Mouse (Mus musculus): ENCODE data around the gene Ddx6.

The Ddx6 gene

DNA sequence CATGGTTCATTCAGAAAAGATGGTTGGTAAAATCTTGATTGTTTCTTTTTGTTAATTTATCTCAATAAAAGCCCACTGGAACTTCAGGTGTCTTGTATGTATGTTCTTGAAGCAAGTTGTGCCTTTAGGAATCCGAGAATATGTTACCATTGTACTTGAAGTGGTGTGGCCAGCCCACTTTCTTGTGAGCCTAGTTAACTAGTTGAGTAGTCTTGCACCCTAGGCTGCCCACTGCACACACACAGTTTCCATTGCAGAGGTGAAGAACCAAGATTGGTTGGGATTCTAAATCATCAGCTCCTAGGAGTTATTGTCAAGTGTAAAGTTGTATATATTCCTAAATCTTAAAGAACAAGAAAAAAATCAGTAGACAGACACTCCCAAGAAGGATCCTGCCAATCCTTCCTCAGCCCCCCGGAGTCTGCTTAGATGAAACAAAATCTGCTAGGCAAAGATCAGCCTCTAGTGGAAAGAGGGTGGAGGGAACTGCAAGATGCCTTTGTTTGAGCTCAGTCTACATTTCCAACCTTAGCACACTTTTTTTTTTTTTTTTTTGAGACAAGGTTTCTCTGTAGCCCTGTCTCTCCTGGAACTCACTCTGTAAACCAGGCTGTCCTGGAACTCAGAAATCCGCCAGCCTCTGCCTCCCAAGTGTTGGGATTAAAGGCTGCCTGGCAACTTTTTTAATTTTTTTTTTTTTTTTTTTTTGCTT, 36.1 kb downstream of the Ddx6 start:
- in situ Hi-C loops (cut with MboI, MseI) = no loop called here

DNA sequence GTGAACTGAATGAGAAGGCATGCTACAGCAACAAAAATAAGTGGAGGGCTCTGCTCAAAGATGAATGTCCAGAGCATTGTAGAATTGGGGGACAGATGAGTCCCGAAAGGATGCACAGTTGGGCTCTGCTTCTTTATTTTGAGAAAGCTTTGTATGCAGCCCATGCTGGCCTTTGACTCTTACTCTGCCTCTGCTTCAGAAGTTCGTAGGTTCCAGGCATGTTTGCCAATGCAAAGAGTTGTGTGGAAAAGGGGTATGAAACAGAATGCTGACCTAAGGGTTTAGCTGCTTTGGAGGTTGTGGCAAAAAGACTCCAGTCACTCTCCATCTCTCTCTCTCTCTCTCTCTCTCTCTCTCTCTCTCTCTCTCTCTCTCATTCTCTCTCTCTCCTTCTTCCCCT, 36.9 kb downstream of the Ddx6 start:
- in situ Hi-C loops (cut with MboI, MseI) = no loop called here

DNA sequence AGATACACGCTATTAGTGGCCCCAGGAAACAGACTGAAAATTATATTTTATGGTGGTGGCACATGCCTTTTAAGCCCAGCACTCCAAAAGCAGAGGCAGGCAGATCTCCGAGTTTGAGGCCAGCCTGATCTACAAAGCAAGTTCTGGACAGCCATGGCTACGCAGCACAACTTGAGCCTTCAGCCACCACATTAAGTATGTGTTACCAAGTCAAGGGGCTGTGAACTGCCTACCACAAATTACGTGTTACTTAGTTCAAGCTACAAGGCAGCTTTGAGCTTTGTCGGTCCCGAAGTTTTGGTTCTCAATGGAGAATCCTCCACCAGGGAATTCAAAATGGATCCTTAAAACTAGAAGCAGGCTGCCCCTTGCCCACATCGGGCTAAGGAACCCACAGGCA, 38.4 kb downstream of the Ddx6 start:
- in situ Hi-C loops (cut with MboI, MseI) = no loop called here

DNA sequence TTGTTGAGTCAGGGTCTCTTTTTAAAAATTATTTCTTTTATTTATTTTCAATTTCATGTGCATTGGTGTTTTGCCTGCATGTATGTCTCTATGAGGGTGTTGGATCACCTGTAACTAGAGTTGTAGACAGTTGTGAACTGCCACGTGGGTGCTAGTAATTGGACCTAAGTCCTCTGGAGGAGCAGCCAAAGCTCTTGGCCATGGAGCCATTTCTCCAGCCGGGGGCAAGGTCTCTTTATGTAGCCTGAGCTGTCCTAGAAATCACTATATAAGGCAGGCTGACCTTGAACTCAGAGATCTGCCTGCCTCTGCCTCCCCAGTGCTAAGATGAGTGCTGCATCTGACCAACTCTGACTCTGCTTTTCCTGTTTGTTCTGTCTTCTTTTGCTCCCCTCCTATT, 39.5 kb downstream of the Ddx6 start:
- in situ Hi-C loops (cut with MboI, MseI) = no loop called here

DNA sequence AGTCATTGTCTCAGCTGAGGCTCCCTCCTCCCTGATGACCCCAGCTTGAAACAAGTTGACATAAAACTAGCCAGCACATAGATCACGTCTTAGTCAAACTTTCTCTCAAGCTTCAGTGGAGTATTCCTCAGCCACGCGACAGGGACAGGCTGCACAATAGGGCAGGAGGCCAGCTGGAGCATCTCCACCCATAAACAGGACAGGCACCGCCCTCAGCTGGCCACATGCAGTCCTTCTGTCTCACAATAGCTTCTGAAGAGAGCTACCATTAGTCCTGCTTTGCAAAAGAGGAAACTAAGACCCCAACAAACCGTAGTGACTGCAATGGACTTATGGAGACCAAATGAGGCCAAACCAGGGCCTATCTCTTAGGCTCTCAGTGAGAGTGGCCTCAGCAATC, 40.8 kb downstream of the Ddx6 start:
- in situ Hi-C loops (cut with MboI, MseI) = no loop called here

DNA sequence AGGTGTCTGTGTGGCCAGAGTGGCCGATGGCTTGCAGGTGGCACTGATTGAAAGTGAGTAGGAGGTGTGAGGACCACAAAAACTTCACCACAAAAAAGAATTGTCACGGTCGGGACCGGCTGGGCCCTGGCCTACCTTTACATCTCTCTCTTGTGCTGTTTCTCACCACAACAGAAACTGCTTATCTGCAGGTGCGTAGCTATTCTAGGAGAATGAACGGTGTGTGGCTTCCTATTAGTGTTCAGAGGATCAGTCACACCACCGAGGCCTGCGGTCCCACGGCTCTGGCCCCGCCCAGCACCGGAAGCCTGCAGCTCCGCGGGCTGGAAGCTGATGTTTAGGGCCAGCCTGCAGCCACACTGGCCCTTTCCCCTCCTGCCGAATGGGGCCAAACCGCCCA, 41.2 kb downstream of the Ddx6 start:
- in situ Hi-C loops (cut with MboI, MseI) = no loop called here

DNA sequence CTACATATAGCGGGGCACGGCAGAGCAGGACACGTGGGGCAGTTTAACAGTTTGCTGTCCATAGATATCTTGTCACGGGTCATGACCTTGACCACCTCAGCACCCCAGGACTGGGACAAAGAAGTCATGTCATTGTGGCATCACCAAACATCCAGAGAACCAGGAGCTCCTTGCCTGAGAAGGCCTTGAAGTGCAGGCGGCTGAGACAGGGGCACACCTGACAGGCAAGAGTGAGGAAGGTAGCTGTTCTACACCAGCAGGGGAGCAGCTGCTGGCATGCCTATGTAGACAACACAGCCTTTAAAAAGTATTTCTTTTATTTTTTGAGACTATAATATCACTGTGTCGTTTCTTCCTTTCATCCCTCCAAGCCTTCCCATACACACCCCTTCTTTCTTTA, 41.7 kb downstream of the Ddx6 start:
- in situ Hi-C loops (cut with MboI, MseI) = no loop called here

DNA sequence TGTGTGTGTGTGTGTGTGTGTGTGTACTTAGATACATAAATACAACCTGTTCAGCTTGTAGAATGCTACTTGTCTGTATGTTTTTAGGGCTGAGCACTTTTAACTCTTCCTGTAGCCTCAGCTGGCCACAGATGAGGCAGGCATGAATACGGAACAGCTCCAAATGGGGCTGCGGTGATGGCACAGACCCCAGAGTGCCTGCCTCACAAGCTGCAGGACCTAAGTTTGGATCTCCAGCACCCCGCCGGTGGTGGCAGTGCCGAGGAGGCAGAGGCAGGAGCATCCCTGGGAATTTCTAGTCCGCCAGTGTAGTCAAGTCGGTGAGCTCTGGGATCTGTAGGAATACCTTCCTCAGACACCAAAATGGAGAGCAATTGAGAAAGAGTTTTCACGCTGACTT, 42.3 kb downstream of the Ddx6 start:
- in situ Hi-C loops (cut with MboI, MseI) = no loop called here

DNA sequence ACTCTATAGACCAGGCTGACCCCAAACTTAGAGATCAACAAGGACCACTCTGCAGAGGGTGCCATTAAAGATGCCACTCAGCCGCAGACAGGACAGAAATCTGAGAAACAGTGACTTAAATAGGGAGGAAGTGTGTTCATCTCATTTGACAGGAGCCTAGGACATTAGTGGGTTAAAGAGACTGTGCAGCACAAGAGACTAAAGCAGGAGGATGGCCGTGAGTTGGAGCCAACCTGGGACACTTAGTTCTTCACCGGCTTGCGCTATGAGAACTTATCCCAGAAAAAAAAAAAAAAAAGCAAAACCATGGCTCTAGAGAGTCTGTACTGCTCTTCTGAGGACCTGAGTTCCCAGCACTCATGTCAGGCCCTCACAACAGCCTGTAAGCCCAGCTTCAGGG, 43.0 kb downstream of the Ddx6 start:
- in situ Hi-C loops (cut with MboI, MseI) = no loop called here

DNA sequence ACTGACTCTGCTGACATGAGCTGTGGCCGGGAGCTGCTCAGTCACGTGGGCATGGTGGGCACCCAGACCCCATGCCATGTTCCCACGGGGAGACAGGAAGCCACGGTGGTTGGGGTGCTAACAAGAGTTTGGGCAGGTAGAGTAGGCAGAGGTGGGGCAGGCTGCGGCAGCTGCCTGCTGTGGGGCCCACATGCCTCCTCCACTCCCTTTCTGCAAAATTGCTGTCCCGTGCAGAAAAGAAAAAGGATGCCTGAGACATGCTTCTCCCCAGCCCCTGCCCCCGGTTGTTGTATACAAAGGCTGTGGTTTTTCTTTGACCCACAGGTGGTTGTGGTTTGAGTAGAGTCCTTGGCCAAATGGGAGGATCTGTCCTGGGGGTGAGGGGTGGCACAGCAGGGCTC, 44.2 kb downstream of the Ddx6 start:
- in situ Hi-C loops (cut with MboI, MseI) = no loop called here

DNA sequence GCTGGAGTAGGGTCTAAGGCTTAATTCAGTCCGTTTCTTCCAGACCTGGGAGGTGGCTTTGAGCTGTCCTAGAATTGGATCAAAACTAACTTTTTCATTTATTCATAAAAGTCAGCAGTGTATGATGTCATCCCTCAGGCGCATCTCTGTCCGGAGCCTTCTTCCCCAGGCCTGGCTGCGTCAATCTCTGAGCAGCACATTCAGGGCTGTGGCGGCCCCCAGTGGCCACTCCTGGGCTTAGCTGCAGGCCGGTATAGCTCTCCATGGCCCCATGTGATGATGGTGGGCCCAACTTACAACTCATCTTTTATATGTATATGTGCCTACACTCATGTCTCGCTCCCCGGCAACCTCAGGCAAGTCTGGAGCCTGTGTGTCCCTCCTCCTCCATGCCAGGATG, 47.3 kb downstream of the Ddx6 start:
- in situ Hi-C loops (cut with MboI, MseI) = no loop called here

DNA sequence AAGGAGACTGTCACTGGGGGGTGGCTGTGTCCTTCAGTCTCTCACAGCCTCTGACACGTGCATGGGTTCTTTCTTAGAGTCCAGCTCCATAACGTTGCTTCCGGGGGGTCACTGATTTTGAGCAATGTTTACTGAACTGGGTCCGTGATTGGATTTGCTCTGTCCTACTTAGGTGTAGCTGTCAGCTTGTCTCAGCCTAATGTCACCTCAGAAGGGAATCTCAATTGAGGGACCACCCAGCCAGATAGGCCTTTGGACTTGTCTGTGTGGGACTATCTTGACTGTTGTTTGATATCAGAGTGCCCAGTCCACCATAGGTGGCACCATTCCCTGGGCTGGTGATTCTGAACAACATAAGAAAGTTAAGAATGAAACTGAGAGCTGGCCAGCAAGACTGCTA, 49.2 kb downstream of the Ddx6 start:
- in situ Hi-C loops (cut with MboI, MseI) = no loop called here

DNA sequence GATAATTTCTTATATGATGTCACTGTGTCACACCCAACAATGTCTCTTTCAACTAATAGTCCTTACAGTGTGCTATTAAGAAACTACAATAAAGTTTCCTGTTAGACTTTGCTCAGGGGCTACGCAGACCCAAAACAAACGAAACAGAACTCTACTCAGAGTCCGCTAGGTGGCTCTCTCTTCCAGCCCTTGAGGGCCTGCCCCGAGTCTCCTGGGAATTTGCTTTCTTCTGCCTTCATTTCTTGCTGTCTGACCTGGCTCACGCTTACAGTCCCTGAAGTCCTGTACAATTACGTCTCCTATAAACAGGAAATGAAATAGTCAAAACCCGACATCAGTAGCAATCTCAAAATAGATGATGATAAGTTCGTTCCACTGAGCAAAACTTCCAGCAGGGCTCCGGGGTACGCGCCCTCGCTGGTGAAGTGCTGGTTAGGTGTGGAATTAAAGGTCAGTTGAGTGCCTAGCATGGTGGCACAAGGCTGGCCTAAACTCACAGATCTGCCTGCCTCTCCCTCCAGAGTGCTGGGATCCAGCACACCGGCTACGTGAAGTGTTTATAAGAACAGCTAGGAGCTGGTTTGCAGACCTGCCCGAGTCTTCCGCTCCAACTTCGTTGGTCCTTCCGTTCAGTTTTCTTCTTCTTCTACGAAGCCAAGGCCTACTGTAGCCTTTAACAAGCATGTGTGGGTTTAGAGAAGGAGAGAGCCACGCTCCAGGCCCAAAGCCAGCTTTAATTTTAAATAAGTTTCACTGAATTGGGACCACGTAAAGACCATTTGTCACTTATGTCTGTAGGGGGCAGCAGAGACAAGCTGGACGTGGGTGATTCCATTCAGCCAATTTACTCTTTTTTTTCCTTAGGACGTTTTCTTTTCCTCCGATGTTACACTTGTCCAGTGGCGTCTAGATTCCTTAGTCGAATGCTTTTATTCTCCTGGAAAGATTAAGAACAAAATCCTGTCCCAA, 50.7 kb downstream of the Ddx6 start:
- in situ Hi-C loops (cut with MboI, MseI) = no loop called here

DNA sequence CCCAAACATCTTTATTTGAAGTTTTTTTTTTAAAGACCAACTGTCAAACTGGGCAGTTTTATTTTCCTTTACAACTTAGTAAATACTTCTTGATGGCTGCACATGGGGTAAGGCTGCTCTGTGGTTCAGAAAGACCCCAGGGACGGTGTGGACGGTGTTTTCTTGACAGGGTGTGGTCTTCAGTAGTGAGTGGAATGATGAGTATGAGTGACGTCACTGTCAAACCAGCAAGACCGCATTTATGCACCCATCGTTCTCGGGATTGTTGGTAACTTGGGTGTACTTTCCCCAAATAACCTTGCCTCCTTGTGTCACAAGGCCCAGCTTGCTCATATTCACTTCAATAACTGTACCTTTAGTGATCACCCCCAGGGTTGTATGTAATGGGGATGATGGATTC, 59.0 kb downstream of the Ddx6 start:
- in situ Hi-C loops (cut with MboI, MseI) = no loop called here

DNA sequence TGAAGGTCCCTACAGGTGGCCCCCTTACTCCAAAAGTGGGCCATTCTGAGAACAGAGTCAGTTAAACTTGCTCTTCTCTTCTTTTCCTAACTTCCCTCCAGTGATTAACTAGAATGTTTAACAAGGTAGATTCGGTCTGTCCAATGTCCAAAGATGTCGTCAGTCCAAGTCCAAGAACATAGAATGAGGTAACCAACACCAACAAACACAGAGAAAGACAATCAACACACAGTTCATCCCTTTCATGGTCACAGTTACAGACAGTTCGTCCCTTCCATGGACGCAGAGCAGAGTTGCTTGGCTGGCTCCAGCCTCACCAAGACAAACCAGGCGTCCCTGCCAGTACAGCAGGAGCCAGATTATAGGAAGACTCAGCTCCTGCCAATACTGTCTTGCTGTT, 66.7 kb downstream of the Ddx6 start:
- in situ Hi-C loops (cut with MboI, MseI) = no loop called here

DNA sequence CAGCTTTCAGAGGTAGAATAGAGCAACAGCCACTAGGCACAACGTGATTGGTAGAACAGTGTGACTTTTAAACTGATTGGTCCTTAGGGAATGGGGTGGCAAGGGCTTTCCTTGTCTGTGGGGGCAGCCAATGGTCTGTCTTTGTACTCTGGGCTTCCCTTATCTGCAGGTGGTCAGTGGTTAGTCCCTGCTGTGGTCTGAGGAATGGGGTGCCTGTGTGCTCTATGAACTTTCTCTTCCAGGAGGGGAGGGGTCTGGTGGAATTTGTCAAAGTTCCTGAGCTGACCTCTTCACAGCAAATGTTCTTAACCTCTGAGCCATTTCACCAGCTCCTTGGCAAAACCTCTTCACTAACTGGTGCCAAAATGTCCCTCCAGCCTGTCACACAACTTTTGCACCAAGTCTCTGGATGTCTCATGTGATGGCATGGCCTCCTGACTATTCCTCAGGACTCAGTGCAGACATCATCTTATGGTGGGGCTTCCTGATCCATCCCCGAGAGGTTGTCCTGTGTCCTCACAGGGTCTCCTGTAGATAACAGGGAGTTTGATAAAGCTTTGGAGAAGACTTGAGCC, 67.7 kb downstream of the Ddx6 start:
- in situ Hi-C loops (cut with MboI, MseI) = no loop called here

DNA sequence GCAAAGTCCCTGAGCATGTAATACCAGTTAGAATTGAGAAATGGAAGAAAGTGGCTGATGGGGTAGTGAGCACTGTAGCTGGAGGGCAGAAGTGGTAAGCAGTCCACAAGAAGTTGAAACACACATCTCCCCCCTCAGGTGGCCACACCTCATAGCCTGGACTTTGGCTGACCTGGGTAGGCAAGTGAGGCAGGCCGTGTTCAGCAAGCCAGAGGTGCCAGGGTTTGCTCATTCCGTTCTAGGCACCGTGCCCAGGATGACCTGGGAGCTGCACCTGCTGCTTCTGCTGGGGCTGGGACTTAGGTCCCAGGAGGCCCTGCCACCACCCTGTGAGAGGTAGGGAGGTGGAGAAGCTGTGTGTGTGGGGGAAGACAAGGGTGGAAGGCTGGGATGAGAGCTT, 68.3 kb downstream of the Ddx6 start, which contains the start of gene Treh:
Treh (plus strand) TSS at position 229 of the 400 bp plus-strand sequence.
- in situ Hi-C loops (cut with MboI, MseI) = no loop called here

DNA sequence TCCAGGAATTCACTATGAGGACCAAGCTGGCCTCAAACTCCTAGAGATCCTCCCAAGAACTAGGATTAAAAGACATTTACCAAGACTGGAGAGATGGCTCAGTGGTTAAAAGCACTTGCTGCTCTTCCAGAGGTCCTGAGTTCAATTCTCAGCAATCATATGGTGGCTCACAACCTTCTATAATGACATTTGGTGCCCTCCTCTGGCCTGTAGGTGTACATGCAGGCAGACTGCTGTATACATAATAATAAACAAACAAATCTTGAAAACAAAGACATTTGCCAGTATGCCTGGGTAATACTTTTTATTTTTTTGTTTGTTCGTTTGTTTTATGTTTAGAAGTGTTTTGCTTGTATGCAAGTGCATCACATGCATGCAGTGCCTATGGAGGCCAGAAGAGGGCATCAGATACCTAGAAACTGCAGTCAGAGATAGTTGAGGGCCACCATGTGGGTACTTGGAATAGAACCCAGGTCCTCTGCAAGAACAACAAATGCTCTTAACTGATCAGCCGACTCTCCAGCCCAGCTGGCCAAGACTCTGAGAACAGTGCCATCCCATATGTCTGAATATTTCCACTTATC, 73.7 kb downstream of the Ddx6 start:
- in situ Hi-C loops (cut with MboI, MseI) = no loop called here

DNA sequence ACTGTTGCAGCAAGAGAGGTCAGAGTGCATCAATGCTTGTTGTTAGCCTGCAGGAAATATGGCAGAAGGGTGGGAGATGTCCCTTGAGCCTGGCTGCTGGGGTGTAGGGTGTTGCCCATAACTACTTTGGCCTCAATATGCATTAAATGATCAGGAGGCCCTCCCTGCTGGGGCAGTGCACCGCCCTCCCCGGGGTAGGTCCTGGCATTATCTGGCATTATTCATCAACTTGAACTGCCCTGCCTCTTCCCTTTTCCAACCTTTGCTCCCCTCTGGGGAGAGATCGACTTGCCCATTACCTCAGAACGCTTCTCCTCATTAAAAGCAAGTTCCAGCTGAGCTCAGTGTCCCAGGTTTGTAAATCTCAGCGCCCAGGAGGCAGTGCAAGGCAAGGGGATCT, 74.9 kb downstream of the Ddx6 start:
- in situ Hi-C loops (cut with MboI, MseI) = no loop called here

DNA sequence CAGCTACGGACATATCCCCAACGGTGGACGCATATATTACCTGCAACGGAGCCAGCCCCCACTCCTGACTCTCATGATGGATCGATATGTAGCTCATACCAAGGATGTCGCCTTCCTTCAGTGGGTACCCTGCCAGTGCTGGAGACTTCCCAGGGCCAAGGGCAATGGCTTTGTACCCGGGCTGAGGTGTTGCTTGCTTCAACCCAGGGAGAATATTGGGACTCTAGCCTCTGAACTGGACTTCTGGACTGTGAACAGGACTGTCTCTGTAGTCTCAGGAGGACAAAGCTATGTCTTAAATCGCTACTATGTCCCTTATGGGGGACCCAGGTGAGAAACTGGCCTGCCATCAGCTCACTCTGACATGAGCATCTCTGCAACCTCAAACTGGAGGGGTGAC, 78.4 kb downstream of the Ddx6 start:
- in situ Hi-C loops (cut with MboI, MseI) = no loop called here

DNA sequence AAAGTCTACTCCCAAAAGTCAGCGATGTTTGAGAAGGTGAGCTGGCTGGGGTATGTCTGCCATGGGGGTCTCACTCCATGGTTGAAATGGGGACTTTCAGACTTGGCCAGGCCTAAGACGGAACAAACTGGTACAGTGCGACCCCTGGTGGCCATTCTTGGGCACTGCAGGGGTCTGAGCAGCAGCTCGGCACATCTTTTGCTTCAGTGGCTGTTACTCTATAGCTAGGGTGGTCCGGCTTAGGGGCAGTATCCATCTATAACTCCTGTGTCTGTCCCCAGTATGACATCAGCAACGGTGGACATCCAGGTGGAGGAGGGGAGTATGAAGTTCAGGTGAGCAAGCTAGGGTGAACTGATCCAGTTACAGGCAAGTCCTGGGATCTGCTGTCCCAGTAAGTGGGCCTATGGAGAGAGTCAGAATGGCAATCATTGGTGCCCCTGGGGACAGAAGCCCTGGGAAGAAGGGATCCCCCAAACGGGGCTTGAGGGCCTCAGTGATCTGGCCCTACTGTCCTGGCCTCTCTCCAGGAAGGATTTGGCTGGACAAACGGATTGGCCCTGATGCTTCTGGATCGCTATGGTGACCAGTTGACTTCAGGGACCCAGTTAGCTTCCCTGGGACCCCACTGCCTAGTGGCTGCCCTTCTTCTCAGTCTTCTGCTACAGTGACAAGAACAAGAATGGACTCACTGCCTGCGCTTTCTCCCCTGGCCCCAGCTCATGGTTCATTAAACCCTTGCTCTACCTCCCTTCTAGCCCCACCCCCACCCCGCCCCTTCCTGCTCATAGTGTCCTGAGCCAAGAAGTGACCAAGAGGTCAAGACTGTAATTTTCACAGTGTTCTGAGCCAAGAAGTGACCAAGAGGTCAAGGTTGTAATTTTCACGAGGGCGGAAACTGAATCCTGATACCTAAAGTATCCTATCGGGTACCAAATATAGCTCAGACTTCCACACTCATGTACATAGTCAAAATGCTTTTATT, 80.9 kb downstream of the Ddx6 start:
- in situ Hi-C loops (cut with MboI, MseI) = loop anchor here (5.0 kb wide), 1 partner anchor 37 kb away; no protein-coding TSS in a partner anchor
